Mouse (Mus musculus) gastrocnemius, postnatal 25 days (tissue): ENCODE data around the gene Vmn2r111. TPM values are rescaled to one million over a fixed set of nuclear protein-coding genes. Genes with fewer than 3 reads are reported as not detected.
"Not testable (repeated sequence)": the region's sequence is repeated elsewhere in the genome, so short reads cannot be mapped to it uniquely, and the experiment has no call there.

Experiments
- DNase-seq: peaks from one replicate; pipeline ENCODE4 v3.0.0; 2022
- long read RNA-seq, 2 experiments: library from polyadenylated mRNA; stranded (forward); transcript quantifications; one replicate each; pipeline ENCODE4 v2.0.0; 2021
- total RNA-seq, 2 experiments: library from RNA; stranded (reverse); gene quantifications; 1 replicate in 1 of 2; 2 replicates in 1 of 2; pipeline ENCODE4 v1.2.3; 2021

The Vmn2r111 gene
- not detected for total RNA-seq
- long read RNA-seq, experiment 1 = 0 reads
- long read RNA-seq, experiment 2 = 0 reads

- DNase-seq = not testable (repeated sequence)
Measured at GRCm38 (mm10) chr17:22573382-22573781, at the start of gene Vmn2r111. TSS of gene Vmn2r111 (minus strand) at chr17:22573482.

DNA sequence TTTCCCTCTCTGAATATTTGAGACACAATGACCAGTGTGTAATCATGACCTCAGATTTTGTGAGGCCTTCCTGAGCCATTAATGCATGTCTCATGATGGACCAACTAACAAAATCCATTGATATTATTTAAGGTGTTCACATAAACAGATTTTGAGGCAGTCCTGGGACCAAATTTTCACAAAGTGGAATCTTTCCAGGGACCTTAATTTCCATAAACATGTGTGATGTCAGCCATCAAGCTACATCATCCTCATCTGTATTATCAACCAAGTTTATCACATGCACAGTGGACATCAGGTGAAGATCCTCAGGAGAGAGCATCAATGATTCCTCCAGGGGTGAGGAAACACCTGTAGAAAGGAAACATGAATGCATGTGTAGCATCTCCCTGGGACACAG, 27.4 kb upstream of the Vmn2r111 start, which contains the start of gene Vmn2r112:
Gene Vmn2r112 (plus strand): TSS at position 301 of the 400 bp plus-strand sequence.
- not testable (repeated sequence) for DNase-seq

- DNase-seq = not testable (repeated sequence)
Measured at GRCm38 (mm10) chr17:22520467-22520866, 52.8 kb downstream of the Vmn2r111 start.

DNA sequence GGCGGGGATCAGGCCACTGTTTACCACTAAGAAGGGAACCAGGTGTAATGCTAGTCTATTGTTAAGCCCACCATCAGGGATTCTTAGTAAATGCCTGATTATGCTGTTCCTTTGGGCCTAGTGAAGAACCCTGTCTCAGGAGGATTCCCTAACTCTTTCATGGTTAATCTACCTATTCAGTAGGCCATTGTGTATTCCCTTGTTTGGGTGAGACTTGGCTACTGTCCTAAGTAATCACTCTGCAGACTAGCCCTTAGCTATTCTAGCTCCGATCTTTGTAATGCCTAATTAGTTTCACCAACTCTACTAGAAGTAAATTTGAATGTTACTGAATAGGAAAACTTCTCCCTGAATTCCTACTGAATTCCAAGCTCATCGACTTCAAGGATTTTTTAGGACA, 53.2 kb downstream of the Vmn2r111 start:
- not testable (repeated sequence) for DNase-seq

GRCm38 (mm10) chr17:22497120-22497519, 76.2 kb downstream of the Vmn2r111 start:
- DNase-seq = no peak

Other genes starting within 250 kb of the Vmn2r111 start
- gene Zfp944, start 212.1 kb downstream of the Vmn2r111 start, total RNA-seq = 1 to 10 TPM; 4.0 to 5.1 TPM
- 1 to 10 TPM; 5.4 to 6.5 TPM for gene Zfp758, start 212.0 kb downstream of the Vmn2r111 start, total RNA-seq
- gene Zfp946, start 149.3 kb downstream of the Vmn2r111 start, total RNA-seq = 1 to 10 TPM; 3.1 to 3.9 TPM
- not detected for gene Vmn2r112, start 27.5 kb upstream of the Vmn2r111 start, total RNA-seq